Mouse (Mus musculus): ENCODE results near the gene Gng12. TPM values are rescaled to one million over a fixed set of nuclear protein-coding genes. Genes with fewer than 3 reads are reported as not detected.
A peak's percentile ranks its signal among the peaks of the same experiment; 100 is the strongest.

Gene Gng12
- total RNA-seq, 1 experiment = 14.3 TPM

DNA sequence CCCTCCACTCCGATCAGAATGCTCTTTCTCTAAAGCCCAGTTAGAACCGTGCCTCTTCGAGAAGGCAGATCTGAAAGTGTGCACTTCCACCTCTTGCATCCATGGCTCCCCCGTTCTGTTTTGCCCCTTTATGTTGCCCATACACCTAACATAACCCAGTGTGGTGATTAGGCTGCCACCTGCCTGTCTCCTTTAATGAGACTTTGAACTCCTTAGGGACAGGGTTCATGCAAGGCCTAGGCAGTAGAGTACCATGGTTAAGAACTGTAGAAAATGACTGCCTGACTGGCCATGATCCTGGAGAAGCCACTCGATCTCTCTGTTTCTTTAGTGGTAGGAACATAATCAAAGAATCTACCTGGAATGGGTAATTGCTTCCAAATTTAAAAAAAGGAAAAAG is 161.4 kb downstream of the Gng12 start:
- DNase-seq (ENCODE audit: low read depth, low spot score) = no peak
- H3K9ac ChIP-seq (ENCODE audit: insufficient read depth, low read depth, low read length, poor library complexity, severe bottlenecking) = no peak overlapping the region
- no peak overlapping the region for H3K27ac ChIP-seq (ENCODE audit: insufficient read depth, low read depth, low read length, poor library complexity, severe bottlenecking)
- no peaks in the 10 kb centered on the region for H3K36me3 ChIP-seq (ENCODE audit: control insufficient read depth, insufficient read depth, low read length, poor library complexity, severe bottlenecking)
- no peak for TF ChIP-seq MAFK (IDR thresholded peaks at IDR 0.05; ENCODE audit: insufficient read depth, low read depth, low read length)
- no peak for TF ChIP-seq ZC3H11A (IDR thresholded peaks at IDR 0.05; ENCODE audit: borderline replicate concordance, low read depth, low read length)
- TF ChIP-seq ZNF384 (IDR thresholded peaks at IDR 0.05; ENCODE audit: low read depth, low read length) = no peak
- no peak for TF ChIP-seq HCFC1 (IDR thresholded peaks at IDR 0.05; ENCODE audit: borderline replicate concordance, insufficient read depth, low read length)
- no peak for TF ChIP-seq CHD2 (IDR thresholded peaks at IDR 0.05; ENCODE audit: low read depth, low read length)
- in situ Hi-C loops (cut with MboI; ENCODE audit: low sequenced_read_pairs in 2 of 2, unreplicated experiment in 2 of 2) = no loop called here
- no peaks in the 10 kb centered on the region; a peak in 1 of 4 replicates for H3K4me1 ChIP-seq (ENCODE audit: control insufficient read depth in 2 of 2, insufficient read depth in 2 of 2, low read length in 2 of 2, poor library complexity in 1 of 2)
- H3K9me3 ChIP-seq (ENCODE audit: control insufficient read depth, insufficient read depth, low read depth, low read length) = no peaks in the 10 kb centered on the region
- H3K4me3 ChIP-seq (ENCODE audit: insufficient read depth in 1 of 2, low read depth in 1 of 2, low read length in 2 of 2, poor library complexity in 1 of 2, severe bottlenecking in 1 of 2) = no peak overlapping the region

DNA sequence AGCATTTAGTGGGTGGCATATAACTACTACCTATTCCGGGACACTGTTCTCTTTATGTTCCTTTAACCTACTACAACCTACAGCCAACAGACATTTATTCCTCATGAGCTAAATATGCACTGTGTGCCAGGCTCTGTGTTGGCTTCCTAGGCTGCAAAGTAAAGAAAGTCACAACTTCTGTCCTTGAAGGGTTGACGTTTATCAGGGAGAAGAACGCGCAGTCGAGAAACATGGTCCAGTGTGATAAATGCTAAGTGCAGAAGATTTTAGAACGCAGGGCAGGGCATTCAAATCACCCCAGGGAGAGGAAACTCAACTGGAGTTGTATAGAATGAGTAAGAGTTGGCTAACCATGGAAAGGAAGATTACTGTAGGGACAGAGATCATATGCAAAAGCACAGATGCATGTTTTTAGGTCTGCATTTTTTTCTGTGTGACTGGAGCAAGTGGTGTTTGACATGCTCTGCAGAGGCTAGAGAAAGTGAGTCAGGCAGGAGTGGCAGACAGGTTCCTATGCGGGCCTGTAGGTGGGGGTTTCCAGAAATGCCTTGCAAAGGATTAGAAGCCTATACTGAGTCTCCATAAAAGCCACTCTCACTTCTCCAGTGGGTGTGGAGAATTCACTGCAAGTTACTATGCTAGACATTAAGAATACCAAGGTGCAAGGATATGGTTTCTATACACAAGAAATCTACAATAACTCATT is 161.9 kb downstream of the Gng12 start:
- H3K9ac ChIP-seq (ENCODE audit: insufficient read depth, low read depth, low read length, poor library complexity, severe bottlenecking) = no peak overlapping the region
- H3K36me3 ChIP-seq (ENCODE audit: control insufficient read depth, insufficient read depth, low read length, poor library complexity, severe bottlenecking) = no peaks in the 10 kb centered on the region
- no peak for DNase-seq (ENCODE audit: low read depth, low spot score)
- in situ Hi-C loops (cut with MboI; ENCODE audit: low sequenced_read_pairs in 2 of 2, unreplicated experiment in 2 of 2) = no loop called here
- H3K4me3 ChIP-seq (ENCODE audit: insufficient read depth in 1 of 2, low read depth in 1 of 2, low read length in 2 of 2, poor library complexity in 1 of 2, severe bottlenecking in 1 of 2) = no peak overlapping the region
- no peaks in the 10 kb centered on the region for H3K9me3 ChIP-seq (ENCODE audit: control insufficient read depth, insufficient read depth, low read depth, low read length)
- no peak overlapping the region for H3K27ac ChIP-seq (ENCODE audit: insufficient read depth, low read depth, low read length, poor library complexity, severe bottlenecking)
- no peaks in the 10 kb centered on the region; a peak in 1 of 4 replicates for H3K4me1 ChIP-seq (ENCODE audit: control insufficient read depth in 2 of 2, insufficient read depth in 2 of 2, low read length in 2 of 2, poor library complexity in 1 of 2)
- TF ChIP-seq MAFK (IDR thresholded peaks at IDR 0.05; ENCODE audit: insufficient read depth, low read depth, low read length) = no peak
- no peak for TF ChIP-seq ZC3H11A (IDR thresholded peaks at IDR 0.05; ENCODE audit: borderline replicate concordance, low read depth, low read length)
- no peak for TF ChIP-seq HCFC1 (IDR thresholded peaks at IDR 0.05; ENCODE audit: borderline replicate concordance, insufficient read depth, low read length)
- TF ChIP-seq ZNF384 (IDR thresholded peaks at IDR 0.05; ENCODE audit: low read depth, low read length) = no peak
- TF ChIP-seq CHD2 (IDR thresholded peaks at IDR 0.05; ENCODE audit: low read depth, low read length) = no peak

DNA sequence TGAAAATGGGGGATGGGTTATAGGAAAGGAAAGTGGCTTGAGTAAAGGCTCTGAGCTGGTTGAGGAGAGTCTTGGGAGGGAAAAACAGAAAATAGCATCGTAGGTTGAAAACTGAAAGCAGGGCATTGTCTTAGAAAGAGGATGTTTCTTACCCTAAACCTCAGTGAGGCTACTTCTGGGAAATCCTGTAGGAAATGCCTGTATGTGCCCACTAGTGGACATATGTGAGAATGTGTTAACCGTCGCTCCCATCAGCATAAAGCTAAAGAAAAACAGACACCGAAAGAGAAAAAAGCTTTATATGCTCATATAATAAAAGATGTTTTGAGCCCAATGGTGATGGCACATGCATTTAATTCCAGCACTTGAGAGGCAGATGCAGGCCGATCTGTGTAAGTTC is 163.9 kb downstream of the Gng12 start:
- in situ Hi-C loops (cut with MboI; ENCODE audit: low sequenced_read_pairs in 2 of 2, unreplicated experiment in 2 of 2) = no loop called here
- Histone ChIP-seq H3K27ac (ENCODE audit: insufficient read depth, low read depth, low read length, poor library complexity, severe bottlenecking) (no peak overlapping the region), H3K9me3 (ENCODE audit: control insufficient read depth, insufficient read depth, low read depth, low read length) (no peaks in the 10 kb centered on the region), H3K4me1 (ENCODE audit: control insufficient read depth in 2 of 2, insufficient read depth in 2 of 2, low read length in 2 of 2, poor library complexity in 1 of 2) (no peaks in the 10 kb centered on the region; a peak in 1 of 4 replicates), H3K4me3 (ENCODE audit: insufficient read depth in 1 of 2, low read depth in 1 of 2, low read length in 2 of 2, poor library complexity in 1 of 2, severe bottlenecking in 1 of 2) (no peak overlapping the region), H3K36me3 (ENCODE audit: control insufficient read depth, insufficient read depth, low read length, poor library complexity, severe bottlenecking) (no peaks in the 10 kb centered on the region), H3K9ac (ENCODE audit: insufficient read depth, low read depth, low read length, poor library complexity, severe bottlenecking) (no peak overlapping the region)
- DNase-seq (ENCODE audit: low read depth, low spot score) = no peak
- TF ChIP-seq HCFC1 (IDR thresholded peaks at IDR 0.05; ENCODE audit: borderline replicate concordance, insufficient read depth, low read length) (no peak), MAFK (IDR thresholded peaks at IDR 0.05; ENCODE audit: insufficient read depth, low read depth, low read length) (no peak), ZC3H11A (IDR thresholded peaks at IDR 0.05; ENCODE audit: borderline replicate concordance, low read depth, low read length) (no peak), CHD2 (IDR thresholded peaks at IDR 0.05; ENCODE audit: low read depth, low read length) (no peak), ZNF384 (IDR thresholded peaks at IDR 0.05; ENCODE audit: low read depth, low read length) (no peak)

DNA sequence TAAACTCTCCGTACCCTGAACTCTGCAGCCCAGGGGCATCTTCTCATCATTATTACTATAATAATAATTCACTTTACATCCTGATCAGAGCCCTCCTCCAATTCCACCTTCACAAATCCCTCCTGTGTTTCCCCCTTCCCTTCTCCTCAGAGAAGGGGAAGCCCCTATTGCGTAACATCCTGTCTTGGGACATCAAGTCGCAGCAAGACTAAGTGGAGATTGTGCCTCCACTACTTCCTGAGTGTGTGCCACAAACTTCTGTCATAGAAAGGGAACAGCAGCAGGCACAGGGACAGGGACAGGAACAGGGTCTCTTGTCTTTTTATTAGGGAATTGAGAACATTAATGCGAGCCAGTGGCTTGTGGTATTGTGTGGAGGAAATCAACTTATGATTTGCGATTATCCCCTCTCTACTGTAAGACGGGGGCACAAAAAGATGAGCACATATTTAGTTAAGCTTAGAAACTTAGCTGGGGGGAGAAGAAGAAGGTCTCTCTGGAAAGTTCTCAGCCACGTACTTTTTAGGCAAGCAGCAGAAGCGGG is 173.1 kb downstream of the Gng12 start:
- in situ Hi-C loops (cut with MboI; ENCODE audit: low sequenced_read_pairs in 2 of 2, unreplicated experiment in 2 of 2) = no loop called here
- no peak for DNase-seq (ENCODE audit: low read depth, low spot score)

More for the DNA sequence above, 173.1 kb downstream of the Gng12 start:
- Histone ChIP-seq H3K9ac (ENCODE audit: insufficient read depth, low read depth, low read length, poor library complexity, severe bottlenecking) (no peak overlapping the region), H3K27ac (ENCODE audit: insufficient read depth, low read depth, low read length, poor library complexity, severe bottlenecking) (no peak overlapping the region), H3K36me3 (ENCODE audit: control insufficient read depth, insufficient read depth, low read length, poor library complexity, severe bottlenecking) (no peaks in the 10 kb centered on the region), H3K4me1 (ENCODE audit: control insufficient read depth in 2 of 2, insufficient read depth in 2 of 2, low read length in 2 of 2, poor library complexity in 1 of 2) (peaks cover 3 to 9% of the 10 kb centered on the region in 2 experiments; a peak in 3 of 4 replicates), H3K4me3 (ENCODE audit: insufficient read depth in 1 of 2, low read depth in 1 of 2, low read length in 2 of 2, poor library complexity in 1 of 2, severe bottlenecking in 1 of 2) (peak overlapping the region in 1 of 2 experiments; percentile 26; a peak in 1 of 4 replicates), H3K9me3 (ENCODE audit: control insufficient read depth, insufficient read depth, low read depth, low read length) (no peaks in the 10 kb centered on the region)
- TF ChIP-seq ZNF384 (IDR thresholded peaks at IDR 0.05; ENCODE audit: low read depth, low read length) = no peak
- no peak for TF ChIP-seq MAFK (IDR thresholded peaks at IDR 0.05; ENCODE audit: insufficient read depth, low read depth, low read length)
- no peak for TF ChIP-seq HCFC1 (IDR thresholded peaks at IDR 0.05; ENCODE audit: borderline replicate concordance, insufficient read depth, low read length)
- TF ChIP-seq ZC3H11A (IDR thresholded peaks at IDR 0.05; ENCODE audit: borderline replicate concordance, low read depth, low read length) = no peak
- TF ChIP-seq CHD2 (IDR thresholded peaks at IDR 0.05; ENCODE audit: low read depth, low read length) = no peak

All from ES-E14 (cell line).